Mouse (Mus musculus) testis, adult 2 months (tissue): ENCODE data around the gene Raly.

Experiments used
- CTCF ChIP-seq: fragments of 200-500 bp; IDR thresholded peaks from 2 replicates; pipeline ENCODE4 v1.5.1; 2012; ENCODE audit warnings: low read depth, mild to moderate bottlenecking, inconsistent platforms, low read length, moderate library complexity; ENCODE audit not compliant: control insufficient read depth, insufficient read depth, insufficient replicate concordance
- POLR2A ChIP-seq: fragments of 200-500 bp; IDR thresholded peaks from 2 replicates; pipeline ENCODE4 v1.6.1; 2012; ENCODE audit warnings: low read depth, mild to moderate bottlenecking, inconsistent platforms, low read length, moderate library complexity; ENCODE audit not compliant: control insufficient read depth

DNA sequence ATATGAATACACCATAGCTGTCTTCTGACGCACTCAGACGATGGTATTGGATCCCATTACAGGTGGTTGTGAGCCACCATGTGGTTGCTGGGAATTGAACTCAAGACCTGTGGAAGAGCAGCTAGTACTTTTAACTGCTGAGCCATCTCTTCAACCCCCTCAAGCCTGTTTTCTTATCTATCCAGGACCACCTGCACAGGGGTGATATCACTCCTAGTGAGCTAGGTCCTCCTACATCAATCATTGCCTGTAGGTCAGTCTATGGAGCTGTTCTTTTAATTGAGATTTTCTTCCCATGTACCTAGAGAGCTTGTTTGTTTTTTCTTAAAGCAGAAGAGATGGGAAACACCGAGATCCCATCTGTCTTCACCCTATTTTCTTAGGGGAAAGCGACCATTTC, 12.9 kb downstream of the Raly start:
- TF ChIP-seq POLR2A (no peak), CTCF (no peak)
